Mouse (Mus musculus) left cerebral cortex, adult 2 months (tissue): Measurements from ENCODE around the gene Fkbp2. TPM values are rescaled to one million over a fixed set of nuclear protein-coding genes. Genes with fewer than 3 reads are reported as not detected.

ENCODE experiments used
- DNase-seq, 2 experiments: peaks; one replicate each; pipeline ENCODE4 v3.0.0; 2021 to 2022; ENCODE audit warnings: low spot score in 2 of 2, mixed read lengths in 1 of 2; ENCODE audit errors: extremely low spot score in 1 of 2
- H3K27ac ChIP-seq: fragments of 200-600 bp; 2 replicates; pipeline ENCODE4 v1.8.1; 2022
- H3K4me3 ChIP-seq: fragments of 200-600 bp; 2 replicates; pipeline ENCODE4 v1.8.1; 2022
- CTCF ChIP-seq: fragments of 200-600 bp; IDR thresholded peaks from 2 replicates; pipeline ENCODE4 v1.8.1; 2022; ENCODE audit warnings: antibody characterized with exemption, mild to moderate bottlenecking, moderate library complexity
- intact Hi-C: fragments of 180-260 bp; cut with DNase I; formaldehyde crosslinking; loops from one replicate; pipeline ENCODE4 v1.15.1; 2025
- total RNA-seq, 2 experiments: library from RNA; stranded (reverse); gene quantifications; 2 replicates each; pipeline ENCODE4 v1.2.3; 2021

Gene Fkbp2
- total RNA-seq, 2 experiments from 2014 or later: 106 to 108 TPM

DNA sequence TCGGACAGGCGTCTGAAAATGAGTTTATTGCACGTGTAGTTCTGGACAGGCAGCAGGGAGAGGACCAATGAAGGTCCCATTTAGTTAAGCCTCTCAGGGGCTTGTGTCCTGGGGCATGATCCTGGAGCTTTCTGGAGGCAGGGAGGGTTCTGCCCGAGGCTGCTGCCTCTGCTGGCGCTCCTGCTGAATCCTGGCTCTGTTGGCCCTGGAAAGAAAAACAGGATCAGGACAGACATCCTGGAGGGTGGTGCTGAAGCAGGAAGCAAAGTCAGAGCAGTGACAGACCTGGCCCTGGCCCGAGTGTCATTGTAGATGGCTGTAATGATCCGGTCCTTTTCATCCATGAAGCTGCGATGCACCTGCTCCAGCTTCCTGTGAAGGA, 7.6 kb upstream of the Fkbp2 start:
- intact Hi-C loops: no loop called here
- no peak for DNase-seq
- H3K4me3 ChIP-seq: peak overlapping the region; percentile 78
- no peak for TF ChIP-seq CTCF
- H3K27ac ChIP-seq: peak overlapping the region; percentile 97

DNA sequence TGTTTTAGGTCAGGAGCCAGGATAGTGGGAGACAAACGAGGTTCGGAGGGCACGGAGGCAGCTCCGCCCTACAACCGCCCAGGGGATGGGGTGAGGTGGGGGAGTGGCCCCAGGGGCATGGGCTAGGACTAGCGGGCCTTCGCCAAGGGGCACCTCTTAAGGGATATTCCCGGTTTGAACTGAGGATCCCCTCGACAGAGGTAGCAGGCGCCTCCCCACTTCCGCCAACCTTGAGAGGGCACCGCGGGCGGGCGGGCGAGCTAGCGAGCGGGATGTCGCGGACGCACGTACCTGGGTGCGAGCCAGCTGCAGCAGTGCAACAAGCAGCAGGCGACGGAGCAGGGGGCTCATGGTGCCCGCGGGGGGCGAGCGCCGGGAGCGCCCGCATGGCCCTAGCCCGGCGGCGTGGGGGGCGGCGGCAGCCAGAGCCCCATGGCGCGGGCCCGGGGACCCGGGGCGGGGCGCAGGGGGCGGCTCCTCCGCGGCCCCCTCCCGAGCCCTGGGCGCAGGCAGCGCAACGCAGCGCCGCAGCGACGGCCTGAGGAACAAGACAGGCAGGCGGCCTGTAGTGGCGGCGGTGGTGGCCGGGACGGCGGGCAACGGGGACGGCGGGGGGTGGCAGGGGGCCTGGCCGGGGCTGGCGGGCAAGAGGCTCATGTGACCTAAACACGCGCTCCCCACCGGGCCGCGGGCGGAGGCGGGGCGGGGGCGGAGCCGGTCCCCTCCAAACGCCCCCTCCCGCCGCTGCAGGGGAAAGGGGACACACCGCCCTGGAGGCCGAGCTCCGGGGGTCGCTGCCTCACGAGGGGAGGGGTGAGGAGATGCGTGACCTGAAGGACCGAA, 7.0 kb upstream of the Fkbp2 start, which contains the start of gene Vegfb:
TSS of gene Vegfb (minus strand) at position 591 of the 843 bp plus-strand sequence.
- peak within 1 kb of the TSS; percentile 78 for H3K4me3 ChIP-seq
- intact Hi-C loops: no loop called here
- peak; percentile 62 to 65 for DNase-seq
- H3K27ac ChIP-seq: peak within 1 kb of the TSS; percentile 97
- no peak for TF ChIP-seq CTCF

DNA sequence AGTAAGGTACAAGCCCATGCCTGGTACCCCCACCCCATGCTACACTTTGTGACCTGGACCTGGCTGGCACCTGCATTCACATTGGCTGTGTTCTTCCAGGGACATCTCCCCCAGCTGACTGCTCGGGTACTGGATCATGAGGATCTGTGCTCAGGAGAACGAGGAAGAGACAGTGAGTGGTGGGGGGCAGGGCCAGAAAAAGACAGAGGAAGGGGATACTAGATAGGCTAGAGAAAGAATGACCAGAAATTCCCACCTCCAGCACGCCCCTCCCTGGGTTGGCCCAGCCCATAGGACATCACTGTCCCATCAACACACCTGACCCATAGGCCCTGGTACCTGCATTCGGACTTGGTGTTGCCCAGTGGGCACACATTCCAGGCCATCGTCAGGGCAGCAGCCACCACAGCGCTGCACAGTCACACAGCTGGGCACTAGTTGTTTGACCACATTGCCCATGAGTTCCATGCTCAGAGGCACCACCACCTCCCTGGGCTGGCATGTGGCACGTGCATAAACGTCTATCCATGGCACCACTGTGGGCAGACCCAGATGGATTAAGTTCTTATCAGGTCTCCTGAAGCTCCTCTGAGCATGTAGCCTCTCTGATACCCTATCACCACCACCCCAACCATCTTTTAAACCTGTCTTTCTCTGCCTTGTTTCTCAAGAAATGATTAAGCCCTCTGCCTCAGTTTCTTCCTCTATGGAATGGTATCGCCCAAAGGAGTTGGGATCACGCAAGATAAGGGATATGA, 5.8 kb upstream of the Fkbp2 start:
- TF ChIP-seq CTCF: no peak
- H3K27ac ChIP-seq: peak overlapping the region; percentile 97
- intact Hi-C loops: no loop called here
- peak overlapping the region; percentile 78 for H3K4me3 ChIP-seq
- no peak for DNase-seq

DNA sequence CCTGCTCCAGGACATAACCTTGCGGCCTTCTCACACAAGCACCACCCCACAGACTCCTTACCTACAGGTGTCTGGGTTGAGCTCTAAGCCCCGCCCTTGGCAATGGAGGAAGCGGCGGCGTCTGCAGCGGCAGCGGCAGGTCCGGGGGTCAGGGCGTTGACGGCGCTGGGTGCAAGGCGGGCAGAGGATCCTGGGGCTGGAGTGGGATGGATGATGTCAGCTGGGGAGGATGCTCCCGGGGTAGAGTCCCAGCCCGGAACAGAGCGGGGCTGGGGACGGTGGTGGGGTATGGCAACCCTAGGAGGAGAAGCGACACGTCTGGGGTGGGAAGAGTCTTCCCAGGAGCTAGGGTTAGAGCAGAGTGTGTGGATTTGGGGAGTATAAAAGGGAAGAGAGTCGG, 5.0 kb upstream of the Fkbp2 start:
- Histone ChIP-seq H3K27ac (no peak overlapping the region), H3K4me3 (no peak overlapping the region)
- DNase-seq: no peak
- TF ChIP-seq CTCF: no peak
- intact Hi-C loops: no loop called here

DNA sequence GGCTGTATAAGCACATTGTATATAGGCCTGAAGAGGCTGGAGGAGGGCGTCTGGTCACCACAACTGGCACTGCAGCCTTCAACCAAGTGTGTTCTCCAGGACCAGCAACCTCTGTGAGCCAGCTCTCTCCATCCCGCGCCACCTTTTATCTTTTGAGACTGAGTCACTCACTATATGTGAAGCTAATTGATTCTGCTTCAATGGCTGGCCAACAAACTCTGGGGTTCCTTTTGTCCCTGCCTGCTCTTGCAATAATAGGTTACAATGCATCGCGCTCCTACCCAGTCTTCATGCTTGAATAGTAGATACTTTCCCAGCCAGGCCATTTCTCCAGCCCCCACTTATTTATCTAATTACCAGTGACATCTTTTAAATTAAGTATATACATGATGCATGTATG, 3.3 kb upstream of the Fkbp2 start:
- no peak for TF ChIP-seq CTCF
- Histone ChIP-seq H3K27ac (no peak overlapping the region), H3K4me3 (no peak overlapping the region)
- intact Hi-C loops: no loop called here
- DNase-seq: no peak

DNA sequence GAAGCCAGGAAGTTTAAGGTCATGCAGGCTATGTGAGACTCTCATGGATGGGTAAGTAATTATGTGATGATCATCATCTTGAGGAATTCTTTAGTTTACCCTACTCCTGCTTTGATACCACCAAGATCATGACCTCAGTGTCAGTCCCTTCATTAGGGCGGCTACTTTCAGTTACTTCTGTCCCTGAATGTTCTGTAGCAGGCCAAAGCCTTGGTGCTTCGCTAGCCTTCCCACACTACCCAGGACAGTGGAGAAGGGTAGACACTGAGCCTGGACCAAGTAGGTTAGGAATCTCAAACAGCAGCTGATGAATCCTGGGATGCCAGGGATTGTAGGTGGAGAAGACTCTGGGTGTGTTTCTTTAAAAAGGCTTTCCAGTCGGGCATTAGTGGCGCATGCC, 1.2 kb upstream of the Fkbp2 start:
- no peak for DNase-seq
- H3K27ac ChIP-seq: no peak overlapping the region; the same call in 1 of the 2 replicates
- H3K4me3 ChIP-seq: no peak overlapping the region
- intact Hi-C loops: no loop called here
- no peak for TF ChIP-seq CTCF

DNA sequence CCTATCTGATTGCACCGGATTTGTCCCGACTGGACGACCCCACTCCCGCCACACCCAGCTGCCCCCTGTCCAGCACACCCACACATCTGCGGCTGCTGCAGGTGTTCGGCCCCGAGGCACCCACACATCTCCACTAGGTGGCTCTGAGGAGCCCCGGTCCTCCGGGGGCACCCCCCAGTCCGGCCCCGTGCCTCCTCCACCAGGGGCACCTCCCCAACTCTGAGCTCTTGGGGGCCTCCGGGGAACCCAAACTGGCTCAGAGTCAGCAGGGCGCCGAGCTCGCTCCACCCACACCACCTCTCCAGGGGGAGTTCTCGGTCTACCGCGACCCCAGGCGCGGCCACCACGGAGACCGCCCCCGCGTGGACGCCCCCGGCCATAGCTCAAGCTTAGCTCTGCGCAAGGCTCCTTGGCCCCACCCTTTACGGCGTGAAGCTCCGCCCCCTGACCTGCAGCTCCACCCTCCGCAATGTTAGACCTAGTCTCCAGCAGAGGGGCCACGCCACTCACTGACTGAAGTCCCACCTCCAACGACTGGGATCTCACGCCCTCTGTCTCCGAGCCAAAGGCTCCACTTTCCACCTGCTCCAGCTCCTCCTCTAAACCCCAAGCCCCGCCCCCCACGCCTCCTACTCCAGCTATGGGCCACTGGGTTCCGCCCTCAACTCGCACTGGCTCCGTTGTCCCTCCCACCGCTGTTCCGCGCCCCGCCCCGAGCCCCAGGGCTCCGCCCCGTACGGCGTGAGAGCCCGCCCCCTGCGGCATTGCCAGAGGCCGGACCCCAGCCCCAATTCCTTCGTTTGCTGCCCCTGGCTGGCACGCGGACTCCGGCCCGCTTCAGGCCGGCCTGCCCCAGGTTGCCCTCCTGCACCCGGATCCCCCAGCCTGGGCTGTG, 568 bp downstream of the Fkbp2 start:
- intact Hi-C loops: loop anchor here (2.0 to 5.0 kb wide), 2 partner anchors 37 to 57 kb away; partner anchors contain the start of genes Bad and Gpr137
- TF ChIP-seq CTCF: peak; percentile 66

DNA sequence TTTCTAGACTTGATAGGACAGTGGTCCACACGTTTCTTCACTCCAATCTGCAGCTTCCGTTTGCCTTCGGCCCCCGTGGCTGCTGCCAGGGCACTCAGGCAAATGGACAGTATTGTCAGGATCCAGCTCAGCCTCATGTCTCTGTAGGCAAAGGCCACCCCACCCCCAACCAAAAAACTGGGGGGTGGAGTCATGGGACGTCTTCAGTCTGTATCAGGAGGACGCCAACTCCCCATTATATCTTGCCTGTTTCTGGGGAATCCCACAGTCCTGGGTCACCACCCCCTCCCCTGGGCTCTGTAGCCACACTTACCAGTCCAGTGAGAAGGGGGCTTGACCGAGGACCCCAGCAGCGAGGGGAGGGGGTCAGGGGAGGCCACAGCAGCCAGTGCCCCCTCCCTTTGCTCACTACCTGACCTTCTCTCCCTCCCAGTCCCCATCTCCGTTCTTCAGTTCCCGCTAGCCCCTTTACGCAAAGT, 1.3 kb downstream of the Fkbp2 start:
- intact Hi-C loops: loop anchor here (2.0 to 5.0 kb wide), 2 partner anchors 37 to 56 kb away; partner anchors contain the start of genes Bad and Gpr137

More for the DNA sequence above, 568 bp downstream of the Fkbp2 start:
- Histone ChIP-seq H3K27ac (peak overlapping the region; percentile 99), H3K4me3 (peak overlapping the region; percentile 91)
- peak; percentile 98 to 100 for DNase-seq

DNA sequence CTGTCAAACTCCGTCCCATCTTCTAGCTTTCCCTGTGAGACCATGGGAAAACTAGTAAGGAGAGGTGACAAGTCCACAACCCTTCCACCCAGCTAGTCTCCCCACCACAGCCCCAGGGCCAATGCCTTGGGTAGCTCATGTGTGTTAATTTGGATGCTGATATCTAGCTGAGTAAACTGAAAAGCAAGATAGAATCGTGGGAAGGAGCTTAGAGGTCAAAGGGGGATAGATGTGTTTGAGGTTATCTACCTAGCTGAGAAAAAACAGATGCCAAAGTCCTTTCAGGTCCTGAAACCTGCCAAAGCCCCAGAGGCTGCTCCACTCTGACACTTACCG, 1.7 kb downstream of the Fkbp2 start:
- H3K27ac ChIP-seq: peak overlapping the region; percentile 99; the same call in 1 of the 2 replicates
- no peak for TF ChIP-seq CTCF
- no peak for DNase-seq
- intact Hi-C loops: loop anchor here (2.0 to 5.0 kb wide), 2 partner anchors 36 to 56 kb away; partner anchors contain the start of genes Bad and Gpr137
- peak overlapping the region; percentile 91 for H3K4me3 ChIP-seq

More for the DNA sequence above, 1.3 kb downstream of the Fkbp2 start:
- Histone ChIP-seq H3K27ac (peak overlapping the region; percentile 99), H3K4me3 (peak overlapping the region; percentile 91)
- peak; percentile 43 for DNase-seq
- no peak for TF ChIP-seq CTCF

DNA sequence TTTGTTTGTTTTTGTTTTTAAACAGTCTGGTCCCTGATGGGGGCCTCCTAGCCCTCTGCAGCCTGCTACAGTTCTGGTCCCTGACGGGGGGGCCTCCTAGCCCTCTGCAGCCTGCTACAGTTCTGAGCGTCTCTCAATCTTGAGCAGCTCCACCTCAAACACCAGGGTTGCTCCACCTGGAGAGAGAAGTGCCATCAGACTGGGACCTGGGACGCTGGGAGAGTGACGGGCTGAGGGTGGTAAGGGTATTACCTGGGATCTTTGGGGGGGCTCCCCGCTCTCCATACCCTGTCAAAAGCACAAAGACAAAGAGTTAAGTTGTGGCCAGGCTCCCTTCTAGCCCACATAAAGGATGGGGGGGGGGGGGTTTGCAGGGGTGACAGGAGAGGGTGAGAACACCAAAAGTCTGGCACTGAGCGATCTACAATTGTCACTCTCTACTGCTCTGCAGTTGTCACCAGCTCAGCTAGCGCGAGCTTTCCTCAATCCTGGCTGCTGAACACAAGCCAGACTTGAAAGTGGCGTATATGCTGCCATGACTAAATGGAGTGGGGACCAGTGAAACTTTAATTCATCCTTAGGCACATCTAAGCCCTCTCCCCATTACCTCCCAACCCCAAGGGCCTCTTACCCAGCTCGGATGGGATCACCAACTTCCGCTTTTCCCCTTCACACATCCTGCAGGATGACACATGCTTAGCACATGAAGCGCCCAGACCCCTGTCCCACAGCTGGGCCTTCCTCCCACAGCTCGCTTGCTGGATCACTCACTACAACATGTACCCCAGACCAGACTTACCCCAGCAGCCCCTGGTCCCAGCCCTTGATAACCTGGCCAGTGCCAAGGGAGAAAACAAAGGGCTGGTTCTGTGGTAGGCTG, 2.3 kb downstream of the Fkbp2 start:
- no peak for DNase-seq
- peak overlapping the region; percentile 91 for H3K4me3 ChIP-seq
- TF ChIP-seq CTCF: no peak
- peak overlapping the region; percentile 99; the same call in 1 of the 2 replicates for H3K27ac ChIP-seq
- intact Hi-C loops: loop anchor here (2.0 to 5.0 kb wide), 2 partner anchors 36 to 55 kb away; partner anchors contain the start of genes Bad and Gpr137
